9 mouse cellular contexts compared by ENCODE assay signal in genomic region chr2:160741580-160741979, GRCm38 (mm10). TPM values are rescaled to one million over a fixed set of nuclear protein-coding genes. Genes with fewer than 3 reads are reported as not detected.
DNase-seq lines count a peak whose midpoint lies in the region; ATAC-seq and TF ChIP-seq lines count a peak whose summit lies in the region.
"Had no signal": no experiment of that assay in that cellular context is flagged by ENCODE, and none has a peak within 500 bp of the region (broad histone marks: within the 10 kb centered on the region; RNA-seq: fewer than 3 reads in every experiment).

No protein-coding gene starts in this region.

- WGBS in kidney, embryonic 15.5 days, result 74% methylated on average over 3 of the region's 3 CpGs
- 77% methylated on average over 3 of the region's 3 CpGs for WGBS in limb, embryonic 14.5 days

- peak overlapping the region; percentile 72 for H3K27ac ChIP-seq in kidney, embryonic 15.5 days
- no peak overlapping the region for H3K27ac ChIP-seq in MEL (ENCODE audit: control insufficient read depth, low read depth, low read length)
- H3K27ac ChIP-seq in limb, embryonic 14.5 days (replicated peaks; ENCODE audit: low read depth, low read length), result peak overlapping the region; percentile 19; the same call in 1 of the 2 replicates
- H3K27ac ChIP-seq: macrophage had no signal

- DNase-seq in kidney, adult 18-20 months, result no peak
- DNase-seq in CD4-positive helper T cell, adult 2 months (ENCODE audit: low read depth, low spot score), result peak; percentile 45
- DNase-seq in MEL (ENCODE audit: low read depth, low spot score), result no peak
- DNase-seq in limb, embryonic 14.5 days (ENCODE audit: low spot score), result no peak
- DNase-seq in testis, postnatal 14 days (ENCODE audit: low spot score), result no peak
- no peak for DNase-seq in left cerebral cortex, postnatal 36 days (ENCODE audit: low spot score in 2 of 2)
- DNase-seq: cerebellum, postnatal 25 days had no signal

- no peaks in the 10 kb centered on the region for H3K9me3 ChIP-seq in kidney, embryonic 15.5 days (replicated peaks)
- H3K9me3 ChIP-seq in MEL (replicated peaks; ENCODE audit: insufficient read depth, low read length), result no peaks in the 10 kb centered on the region
- H3K9me3 ChIP-seq in limb, embryonic 14.5 days (ENCODE audit: control insufficient read depth, low read length), result no peaks in the 10 kb centered on the region

- H3K79me2 ChIP-seq in MEL (ENCODE audit: control insufficient read depth, insufficient read depth, low read length, poor library complexity), result peaks cover 3% of the 10 kb centered on the region; the same call in 1 of the 2 replicates

- H3K27me3 ChIP-seq in kidney, embryonic 15.5 days, result no peaks in the 10 kb centered on the region
- no peaks in the 10 kb centered on the region for H3K27me3 ChIP-seq in MEL (ENCODE audit: control insufficient read depth in 1 of 2, insufficient read depth in 2 of 2, low read length in 2 of 2)
- no peaks in the 10 kb centered on the region for H3K27me3 ChIP-seq in limb, embryonic 14.5 days (ENCODE audit: control insufficient read depth, insufficient read depth, low read length)

- no peak for TF ChIP-seq POLR2A in MEL (IDR thresholded peaks at IDR 0.05; ENCODE audit: control insufficient read depth in 1 of 2, insufficient read depth in 1 of 2, low read depth in 1 of 2, low read length in 2 of 2, poor library complexity in 1 of 2)
- TF ChIP-seq POLR2A in limb, embryonic 14.5 days (IDR thresholded peaks at IDR 0.05; ENCODE audit: borderline replicate concordance, extremely low read depth, insufficient read depth, insufficient read length), result no peak

- H3K4me1 ChIP-seq in kidney, embryonic 15.5 days, result peaks cover 63% of the 10 kb centered on the region
- H3K4me1 ChIP-seq in MEL (ENCODE audit: control insufficient read depth in 1 of 2, insufficient read depth in 2 of 2, low read length in 2 of 2), result peaks cover 2 to 18% of the 10 kb centered on the region in 2 experiments; a peak in 3 of 4 replicates
- peaks cover 19% of the 10 kb centered on the region for H3K4me1 ChIP-seq in limb, embryonic 14.5 days (ENCODE audit: control insufficient read depth, insufficient read depth, low read length)

- peaks cover 32% of the 10 kb centered on the region for H3K36me3 ChIP-seq in kidney, embryonic 15.5 days
- peaks cover 0 to 9% of the 10 kb centered on the region in 2 experiments; a peak in 3 of 4 replicates for H3K36me3 ChIP-seq in MEL (ENCODE audit: control insufficient read depth in 1 of 2, insufficient read depth in 2 of 2, low read length in 2 of 2)
- peaks cover 53% of the 10 kb centered on the region for H3K36me3 ChIP-seq in limb, embryonic 14.5 days (ENCODE audit: control insufficient read depth, insufficient read depth, low read length)

- intact Hi-C loops in left cerebral cortex, postnatal 36 days (cut with DNase I), result no loop called here

- no peak for TF ChIP-seq CTCF in MEL (IDR thresholded peaks at IDR 0.05 in 2 of 3, conservative IDR thresholded peaks at IDR 0.05 in 1 of 3; ENCODE audit: control insufficient read depth in 1 of 3, insufficient read depth in 1 of 3, low read depth in 2 of 3, low read length in 3 of 3, poor library complexity in 1 of 3, severe bottlenecking in 1 of 3)

- H3K9ac ChIP-seq in kidney, embryonic 15.5 days, result no peak overlapping the region
- no peak overlapping the region for H3K9ac ChIP-seq in MEL (ENCODE audit: control insufficient read depth, low read depth, low read length, poor library complexity, severe bottlenecking)
- H3K9ac ChIP-seq in limb, embryonic 14.5 days (ENCODE audit: low read depth, low read length, severe bottlenecking), result no peak overlapping the region

- no peak for TF ChIP-seq RAD21 in MEL (IDR thresholded peaks at IDR 0.05; ENCODE audit: low read depth, low read length)

- H3K4me3 ChIP-seq in kidney, embryonic 15.5 days (replicated peaks), result no peak overlapping the region
- H3K4me3 ChIP-seq in MEL (ENCODE audit: control insufficient read depth in 1 of 2, insufficient read depth in 1 of 2, low read depth in 2 of 2, low read length in 2 of 2), result no peak overlapping the region
- H3K4me3 ChIP-seq in limb, embryonic 14.5 days (replicated peaks; ENCODE audit: low read length), result no peak overlapping the region

- no peak overlapping the region for H3K4me2 ChIP-seq in kidney, embryonic 15.5 days
- H3K4me2 ChIP-seq in limb, embryonic 14.5 days (replicated peaks; ENCODE audit: low read depth, low read length, severe bottlenecking), result no peak overlapping the region

- ATAC-seq in kidney, embryonic 15.5 days (replicated peaks; ENCODE audit: low FRiP score), result 0 out of 2 replicates have a peak, but pooled peaks have one; percentile 22
- ATAC-seq in limb, embryonic 14.5 days (ENCODE audit: low FRiP score, low read depth), result no peak

- no peak for TF ChIP-seq EP300 in MEL (IDR thresholded peaks at IDR 0.05; ENCODE audit: low read depth in 1 of 2, low read length in 2 of 2)

TF ChIP-seq in MEL, 35 proteins besides CTCF, POLR2A, EP300 and RAD21:
- TF ChIP-seq TAL1 (IDR thresholded peaks at IDR 0.05; ENCODE audit: low read length) (peak; percentile 37; the same call in 1 of the 2 replicates), POLR2AphosphoS5 (IDR thresholded peaks at IDR 0.05; ENCODE audit: borderline replicate concordance, low read depth, low read length) (no peak)

RNA-seq across cellular contexts. Expression of gene Plcg1, which starts 10.5 kb away (rescaled TPM):
- 45.8 and 52.8 TPM in 2 replicates for polyA plus RNA-seq in kidney, embryonic 15.5 days (2015; fragmentation: Nextera tagmentation; extraction: Ambion mirVana)
- 15.2 and 15.4 TPM in 2 replicates for total RNA-seq in MEL (2012; rRNA removed)
- 10 to 100 TPM in 1 of 2 experiments, not detected in 1; 27.5 TPM for polyA plus RNA-seq in MEL (2012; ENCODE audit: insufficient read depth in 1 of 2, insufficient read length in 2 of 2, low read depth in 1 of 2, low replicate concordance in 2 of 2, missing spikeins in 1 of 2)
- 131 and 150 TPM in 2 replicates for polyA plus RNA-seq in limb, embryonic 14.5 days (2012; rRNA removed)
- polyA plus RNA-seq in limb, embryonic 14.5 days (2014; fragmentation: Nextera tagmentation; extraction: Ambion mirVana), result 56.8 and 65.4 TPM in 2 replicates
- 100 to 1,000 TPM; 102 to 125 TPM for total RNA-seq in left cerebral cortex, postnatal 36 days (2021)
